Mouse (Mus musculus) embryonic facial prominence, embryonic 12.5 days (tissue): Measurements from ENCODE around the gene Bnip3. TPM values are rescaled to one million over a fixed set of nuclear protein-coding genes. Genes with fewer than 3 reads are reported as not detected.

ENCODE experiments used
- ATAC-seq: fragments of 200-750 bp; cut with Nextera tagmentation; 2 replicates; pipeline ENCODE4 v1.8.0; 2017; ENCODE audit not compliant: insufficient number of reproducible peaks, insufficient read depth, low FRiP score, low TSS enrichment
- H3K27ac ChIP-seq: fragments of 300-500 bp; sonication (generic); 2 replicates; pipeline ENCODE4 v1.5.1; 2016; ENCODE audit warnings: mild to moderate bottlenecking
- H3K27me3 ChIP-seq: fragments of 300-500 bp; sonication (generic); 2 replicates; pipeline ENCODE4 v1.6.1; 2016; ENCODE audit warnings: mild to moderate bottlenecking, moderate library complexity
- H3K36me3 ChIP-seq: fragments of 300-500 bp; sonication (generic); 2 replicates; pipeline ENCODE4 v1.6.1; 2016; ENCODE audit warnings: mild to moderate bottlenecking
- H3K4me1 ChIP-seq: fragments of 300-500 bp; sonication (generic); 2 replicates; pipeline ENCODE4 v1.6.1; 2016
- H3K4me2 ChIP-seq: fragments of 300-500 bp; sonication (generic); replicated peaks from 2 replicates; pipeline ENCODE4 v1.6.1; 2016; ENCODE audit warnings: mild to moderate bottlenecking, moderate library complexity
- H3K4me3 ChIP-seq: fragments of 300-500 bp; sonication (generic); 2 replicates; pipeline ENCODE4 v1.5.1; 2016; ENCODE audit warnings: mild to moderate bottlenecking
- H3K9ac ChIP-seq: fragments of 300-500 bp; sonication (generic); 2 replicates; pipeline ENCODE4 v1.6.1; 2016; ENCODE audit warnings: mild to moderate bottlenecking, moderate library complexity
- H3K9me3 ChIP-seq: fragments of 300-500 bp; sonication (generic); 2 replicates; pipeline ENCODE4 v1.6.1; 2016; ENCODE audit warnings: mild to moderate bottlenecking, moderate library complexity
- WGBS: fragments of 180-500 bp; shearing (Covaris S2); methylation state at CpG from one replicate; pipeline ENCODE4 v1.1.7; 2016; 5-methylcytosine and 5-hydroxymethylcytosine counted together
- polyA plus RNA-seq: library from polyadenylated mRNA; unstranded; fragments of >200 nt; fragmentation: Nextera tagmentation; extraction: Ambion mirVana; gene quantifications from 2 replicates; pipeline ENCODE4 v1.2.1, GENCODE M21; 2016

The Bnip3 gene
- polyA plus RNA-seq, 1 experiment from 2014 or later: 91.0 TPM

- WGBS: 96% methylated on average over 4 of the region's 4 CpGs
- Histone ChIP-seq H3K9me3 (no peaks in the 10 kb centered on the region), H3K27me3 (no peaks in the 10 kb centered on the region), H3K27ac (no peak overlapping the region), H3K9ac (no peak overlapping the region), H3K4me1 (peaks cover 5% of the 10 kb centered on the region; the same call in 1 of the 2 replicates), H3K4me2 (no peak overlapping the region), H3K4me3 (no peak overlapping the region), H3K36me3 (peaks cover 34% of the 10 kb centered on the region)
- no peak for ATAC-seq
These were observed 55.8 kb downstream of the Bnip3 start for GRCm38 (mm10) chr7:138853417-138854031.

GRCm38 (mm10) chr7:138850083-138850482, 59.2 kb downstream of the Bnip3 start:
- no peak overlapping the region for H3K4me2 ChIP-seq
- H3K9me3 ChIP-seq: no peaks in the 10 kb centered on the region
- no peak overlapping the region for H3K27ac ChIP-seq
- H3K4me1 ChIP-seq: peaks cover 25% of the 10 kb centered on the region
- H3K27me3 ChIP-seq: no peaks in the 10 kb centered on the region
- ATAC-seq: no peak
- H3K36me3 ChIP-seq: peaks cover 32% of the 10 kb centered on the region
- H3K9ac ChIP-seq: no peak overlapping the region
- H3K4me3 ChIP-seq: no peak overlapping the region

- peak overlapping the region; percentile 100; the same call in 1 of the 2 replicates for H3K4me3 ChIP-seq
- H3K9me3 ChIP-seq: no peaks in the 10 kb centered on the region
- no peak for ATAC-seq
- peaks cover 27% of the 10 kb centered on the region for H3K36me3 ChIP-seq
- 79% methylated on average over 7 of the region's 7 CpGs for WGBS
- no peak overlapping the region for H3K27ac ChIP-seq
- peaks cover 30% of the 10 kb centered on the region for H3K4me1 ChIP-seq
- peak overlapping the region; percentile 90 for H3K4me2 ChIP-seq
- H3K27me3 ChIP-seq: no peaks in the 10 kb centered on the region
- peak overlapping the region; percentile 98; the same call in 1 of the 2 replicates for H3K9ac ChIP-seq
These were observed 61.0 kb downstream of the Bnip3 start for GRCm38 (mm10) chr7:138848028-138848920.

GRCm38 (mm10) chr7:138847316-138848027, 61.8 kb downstream of the Bnip3 start:
- ATAC-seq: no peak
- Histone ChIP-seq H3K4me3 (peak overlapping the region; percentile 100), H3K9ac (peak overlapping the region; percentile 98), H3K27me3 (no peaks in the 10 kb centered on the region), H3K4me2 (peak overlapping the region; percentile 90), H3K36me3 (peaks cover 21% of the 10 kb centered on the region), H3K9me3 (no peaks in the 10 kb centered on the region), H3K4me1 (peaks cover 30% of the 10 kb centered on the region), H3K27ac (no peak overlapping the region)
- 52% methylated on average over 13 of the region's 13 CpGs for WGBS

GRCm38 (mm10) chr7:138846502-138846991, 62.8 kb downstream of the Bnip3 start:
- Histone ChIP-seq H3K4me3 (peak overlapping the region; percentile 100), H3K27me3 (no peaks in the 10 kb centered on the region), H3K4me2 (peak overlapping the region; percentile 90), H3K4me1 (peaks cover 30% of the 10 kb centered on the region), H3K27ac (peak overlapping the region; percentile 92), H3K9ac (peak overlapping the region; percentile 98), H3K9me3 (no peaks in the 10 kb centered on the region), H3K36me3 (peaks cover 14% of the 10 kb centered on the region; the same call in 1 of the 2 replicates)
- peak; percentile 82; the same call in 1 of the 2 replicates for ATAC-seq
- under 1% methylated on average over 49 of the region's 61 CpGs for WGBS

GRCm38 (mm10) chr7:138845544-138846391, 63.6 kb downstream of the Bnip3 start, which contains the start of the genes Ppp2r2d and Mapk1ip1:
Ppp2r2d (plus strand) TSS chr7:138846079.
Mapk1ip1 (minus strand) TSS chr7:138846273.
- under 1% methylated on average over 51 of the region's 51 CpGs for WGBS
- peak; percentile 90 for ATAC-seq

GRCm38 (mm10) chr7:138845111-138845510, 64.2 kb downstream of the Bnip3 start:
- H3K9me3 ChIP-seq: no peaks in the 10 kb centered on the region
- H3K4me2 ChIP-seq: peak overlapping the region; percentile 90
- H3K27me3 ChIP-seq: no peaks in the 10 kb centered on the region
- H3K4me1 ChIP-seq: peaks cover 34% of the 10 kb centered on the region
- 0 out of 2 replicates have a peak overlapping the region, but pooled peaks have one; percentile 92 for H3K27ac ChIP-seq
- WGBS: 44% methylated on average over 8 of the region's 8 CpGs
- ATAC-seq: no peak
- peak overlapping the region; percentile 100 for H3K4me3 ChIP-seq
- peaks cover 8% of the 10 kb centered on the region; the same call in 1 of the 2 replicates for H3K36me3 ChIP-seq
- 0 out of 2 replicates have a peak overlapping the region, but pooled peaks have one; percentile 3 for H3K9ac ChIP-seq

More at GRCm38 (mm10) chr7:138845544-138846391, 63.6 kb downstream of the Bnip3 start, which contains the start of the genes Ppp2r2d and Mapk1ip1:
- peak within 1 kb of the TSS; percentile 100 for H3K4me3 ChIP-seq
- H3K4me2 ChIP-seq: peak within 1 kb of the TSS; percentile 90
- H3K27me3 ChIP-seq: no peaks in the 10 kb centered on the region
- H3K4me1 ChIP-seq: peaks cover 30% of the 10 kb centered on the region
- peak within 1 kb of the TSS; percentile 98 for H3K9ac ChIP-seq
- peaks cover 14% of the 10 kb centered on the region; the same call in 1 of the 2 replicates for H3K36me3 ChIP-seq
- H3K27ac ChIP-seq: peak within 1 kb of the TSS; percentile 92
- no peaks in the 10 kb centered on the region for H3K9me3 ChIP-seq

- Histone ChIP-seq H3K4me1 (peaks cover 28% of the 10 kb centered on the region), H3K9ac (no peak overlapping the region), H3K4me3 (no peak overlapping the region), H3K36me3 (0 out of 2 replicates have a peak, but pooled peaks cover 2% of the 10 kb centered on the region), H3K27ac (no peak overlapping the region), H3K27me3 (no peaks in the 10 kb centered on the region), H3K4me2 (no peak overlapping the region), H3K9me3 (no peaks in the 10 kb centered on the region)
- 87% methylated on average over 4 of the region's 4 CpGs for WGBS
- no peak for ATAC-seq
These were observed 65.9 kb downstream of the Bnip3 start for GRCm38 (mm10) chr7:138843421-138843820.

GRCm38 (mm10) chr7:138841436-138842151, 67.7 kb downstream of the Bnip3 start:
- no peak overlapping the region for H3K4me3 ChIP-seq
- H3K9me3 ChIP-seq: no peaks in the 10 kb centered on the region
- peaks cover 12% of the 10 kb centered on the region for H3K4me1 ChIP-seq
- peaks cover 1% of the 10 kb centered on the region for H3K36me3 ChIP-seq
- H3K9ac ChIP-seq: no peak overlapping the region
- no peak overlapping the region for H3K4me2 ChIP-seq
- no peak overlapping the region for H3K27ac ChIP-seq
- no peak for ATAC-seq
- WGBS: 72% methylated on average over 2 of the region's 3 CpGs
- no peaks in the 10 kb centered on the region for H3K27me3 ChIP-seq
